Mouse (Mus musculus): ENCODE results near the gene Clmp. TPM values are rescaled to one million over a fixed set of nuclear protein-coding genes. Genes with fewer than 3 reads are reported as not detected.

The Clmp gene
- not detected in 2 replicates for polyA plus RNA-seq (2012)

DNA sequence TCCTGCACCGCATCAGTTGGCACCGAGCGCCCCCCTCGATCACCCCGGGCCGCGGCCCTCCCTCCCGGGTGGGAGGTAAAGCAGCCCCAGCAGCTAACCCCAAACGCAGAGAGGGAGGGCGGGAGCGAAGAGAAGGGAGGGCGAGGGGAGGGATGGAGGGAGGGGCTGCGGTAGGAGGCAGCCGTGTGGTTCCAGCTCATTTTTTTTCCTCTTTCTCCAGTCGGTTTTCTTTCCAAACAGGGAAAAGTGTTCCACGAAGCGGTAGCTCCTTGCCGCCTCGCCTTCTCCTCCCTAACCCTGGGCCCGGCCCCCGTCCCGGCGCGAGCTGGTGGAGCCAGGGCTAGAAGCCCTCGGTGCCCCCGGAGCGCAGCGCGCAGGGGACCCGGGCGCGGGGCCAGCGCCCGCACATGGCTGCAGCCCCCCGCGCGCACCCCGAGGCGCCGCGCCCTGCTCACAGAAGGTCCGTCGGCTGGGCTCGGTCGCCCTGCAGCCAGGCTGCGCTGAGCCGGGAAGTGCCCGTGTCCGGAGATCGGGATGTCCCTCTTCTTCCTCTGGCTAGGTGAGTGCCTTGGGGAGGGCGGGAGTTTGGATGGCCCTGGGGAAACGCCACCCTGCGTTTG is at the start of gene Clmp:
TSS of gene Clmp (plus strand) at position 162 of the 620 bp plus-strand sequence.
- no peak for TF ChIP-seq GATA1 (IDR thresholded peaks at IDR 0.05; ENCODE audit: low read length)

DNA sequence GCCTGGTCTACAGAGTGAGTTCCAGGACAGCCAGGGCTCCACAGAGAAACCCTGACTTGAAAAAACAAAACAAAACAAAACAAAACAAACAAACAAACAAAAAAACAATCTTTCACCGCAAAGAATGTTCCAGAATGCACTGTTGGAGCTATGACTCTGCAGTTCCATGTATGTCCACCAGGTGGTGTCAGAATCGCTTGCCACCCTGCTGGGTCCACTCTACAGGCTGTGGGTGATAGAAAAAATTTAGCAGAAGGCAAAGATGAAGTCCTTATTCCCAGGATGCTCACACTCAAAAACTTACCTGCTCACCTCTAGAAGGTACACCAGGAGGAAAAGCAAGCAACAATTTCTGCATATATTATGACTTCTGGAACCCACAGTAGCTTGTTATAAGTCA is 49.7 kb upstream of the Clmp start:
- TF ChIP-seq GATA1 (IDR thresholded peaks at IDR 0.05; ENCODE audit: low read length) = no peak

DNA sequence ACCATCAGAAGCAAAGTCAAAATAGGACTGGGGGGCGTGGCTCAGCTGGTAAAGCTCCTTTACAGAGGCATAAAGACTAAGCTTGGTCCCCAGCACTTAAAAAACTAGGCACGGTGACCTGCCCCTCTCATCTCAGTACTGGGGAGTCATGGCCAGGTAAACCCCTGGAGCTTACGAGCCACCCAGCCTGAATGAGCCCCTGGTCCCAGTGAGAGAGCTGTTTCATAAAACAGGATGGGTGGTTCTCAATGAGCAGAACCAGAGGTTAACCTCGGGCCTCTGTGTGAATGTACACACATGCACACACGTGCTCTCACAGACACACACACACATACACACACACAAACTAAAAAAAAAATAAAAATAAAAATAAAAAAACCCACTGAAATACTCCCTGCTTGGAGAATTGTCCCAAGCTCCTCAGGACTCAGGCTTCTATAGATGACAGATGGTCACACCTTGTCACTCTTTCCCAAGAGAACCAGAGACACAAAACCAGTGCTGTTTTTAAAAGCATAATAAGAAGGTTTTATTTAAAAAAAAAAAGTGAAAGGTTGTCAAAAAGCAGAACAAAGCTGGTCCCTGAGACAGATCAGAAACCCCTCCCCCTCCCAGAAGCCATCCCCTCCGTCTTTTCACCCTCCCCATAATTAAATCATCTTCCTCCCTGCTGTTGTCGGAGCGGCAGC is 47.9 kb upstream of the Clmp start:
- TF ChIP-seq GATA1 (IDR thresholded peaks at IDR 0.05; ENCODE audit: low read length) = no peak

DNA sequence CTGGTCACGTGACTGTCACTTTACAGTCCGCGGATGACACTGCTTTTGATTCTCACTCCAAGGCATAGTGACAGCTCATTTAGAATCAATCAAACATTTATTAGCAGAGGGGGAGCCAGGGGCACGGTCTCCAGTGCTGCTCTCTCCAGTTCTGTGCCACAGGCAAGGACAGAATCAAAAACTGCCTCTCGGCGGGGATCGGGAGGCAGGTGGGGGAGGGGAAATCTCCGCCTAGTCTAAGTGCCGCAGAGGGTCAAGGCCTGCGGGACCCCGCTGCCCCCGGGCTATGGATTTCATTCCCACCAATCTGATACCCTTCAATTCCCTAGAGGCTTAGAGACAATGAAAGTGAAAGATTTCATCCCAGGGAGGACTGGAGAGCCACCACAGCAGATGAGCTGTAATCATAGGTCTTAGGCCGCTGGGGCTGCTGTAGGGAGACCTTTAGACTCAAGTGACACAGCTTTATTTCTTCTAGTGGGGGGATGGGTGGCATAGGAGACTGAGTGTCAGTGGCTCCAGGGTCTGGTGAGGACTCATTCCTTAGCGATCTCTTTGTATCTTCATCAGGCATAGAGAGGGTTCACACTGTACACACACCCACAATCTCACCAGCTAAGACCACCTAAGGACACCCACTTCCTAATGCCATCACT is 47.2 kb upstream of the Clmp start:
- TF ChIP-seq GATA1 (IDR thresholded peaks at IDR 0.05; ENCODE audit: low read length) = no peak

DNA sequence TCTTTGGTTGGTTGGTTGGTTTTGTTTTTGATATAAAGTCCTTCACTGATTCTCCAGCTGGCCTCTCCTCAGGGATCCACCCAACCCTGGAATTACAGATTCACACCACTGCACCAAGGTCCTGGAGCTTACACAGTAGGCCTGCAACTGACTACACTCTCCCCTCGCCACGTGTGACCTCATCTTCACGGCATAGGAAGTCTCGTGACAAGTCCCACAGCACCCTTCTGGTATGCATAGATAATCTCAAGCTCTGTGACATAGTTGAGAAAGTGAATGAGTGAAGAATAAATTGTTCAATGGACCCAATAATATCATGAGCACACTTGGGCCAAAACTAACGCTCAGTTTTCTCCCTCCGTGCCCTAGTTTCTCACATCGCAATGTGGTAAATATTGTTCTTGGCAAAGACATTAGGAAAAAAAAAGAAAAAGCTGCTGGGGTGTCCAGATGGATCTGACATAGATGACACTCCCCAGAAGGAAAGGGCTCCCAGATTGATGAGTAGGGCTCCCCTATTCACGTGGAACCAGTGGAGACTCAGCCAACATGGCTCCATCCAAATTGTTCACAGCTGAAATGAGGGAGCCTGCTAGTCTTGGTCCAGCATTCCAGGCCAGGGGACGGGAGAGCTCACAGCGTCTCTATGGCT is 46.1 kb upstream of the Clmp start:
- no peak for TF ChIP-seq GATA1 (IDR thresholded peaks at IDR 0.05; ENCODE audit: low read length)

DNA sequence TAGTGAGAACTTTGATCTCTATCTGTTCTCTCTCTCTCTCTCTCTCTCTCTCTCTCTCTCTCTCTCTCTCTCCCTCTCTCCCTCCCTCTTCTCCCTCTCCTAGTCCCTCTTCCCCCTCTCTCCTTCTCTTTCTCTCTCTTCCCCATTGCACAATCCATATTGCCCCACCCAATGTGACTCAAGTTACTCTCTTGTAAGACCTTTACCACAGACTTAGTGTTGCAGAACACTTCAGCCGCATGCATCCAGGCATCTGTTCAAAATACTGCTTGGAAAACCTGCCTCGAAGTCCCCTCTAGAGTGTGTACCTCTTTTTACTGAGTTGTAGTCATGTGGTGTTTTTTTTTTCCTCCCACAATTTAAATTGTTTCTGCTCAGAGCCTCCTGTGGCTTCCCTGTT is 44.4 kb upstream of the Clmp start:
- no peak for TF ChIP-seq GATA1 (IDR thresholded peaks at IDR 0.05; ENCODE audit: low read length)

DNA sequence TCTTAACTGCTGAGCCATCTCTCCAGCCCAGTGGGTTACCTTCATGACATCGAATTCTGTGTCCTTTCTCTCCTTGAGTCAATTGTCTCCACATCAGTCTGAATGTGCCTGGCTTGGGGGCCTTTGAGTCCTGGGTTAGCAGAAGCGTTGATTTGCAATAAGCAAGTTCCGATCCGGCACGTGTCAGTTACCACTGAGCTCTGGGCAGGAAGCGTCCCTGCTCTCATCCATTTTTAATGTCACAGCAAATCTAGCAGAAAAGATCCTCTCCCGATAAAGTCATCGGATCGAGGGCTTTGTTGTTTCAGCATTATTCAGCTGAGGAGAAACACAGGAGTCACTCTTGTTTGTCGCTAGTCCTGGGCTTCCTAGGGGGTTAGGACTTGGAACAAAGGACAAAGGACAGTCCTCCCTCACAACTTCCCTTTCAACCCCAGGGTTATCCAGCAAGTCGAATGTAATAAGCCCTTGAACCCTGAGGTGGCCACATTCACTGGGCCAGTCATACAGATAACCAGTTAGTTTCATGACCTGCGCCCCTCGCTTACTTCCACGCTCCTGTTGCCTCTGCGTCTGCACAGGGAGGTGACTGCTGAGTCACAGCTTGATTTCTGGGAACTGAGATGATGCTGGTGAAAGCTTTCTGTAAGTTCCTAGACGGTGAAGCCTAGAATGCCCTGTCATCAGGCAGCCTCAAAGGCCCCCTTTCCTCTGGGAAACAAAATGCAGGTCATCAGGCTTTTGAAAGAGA is 43.1 kb upstream of the Clmp start:
- no peak for TF ChIP-seq GATA1 (IDR thresholded peaks at IDR 0.05; ENCODE audit: low read length)

DNA sequence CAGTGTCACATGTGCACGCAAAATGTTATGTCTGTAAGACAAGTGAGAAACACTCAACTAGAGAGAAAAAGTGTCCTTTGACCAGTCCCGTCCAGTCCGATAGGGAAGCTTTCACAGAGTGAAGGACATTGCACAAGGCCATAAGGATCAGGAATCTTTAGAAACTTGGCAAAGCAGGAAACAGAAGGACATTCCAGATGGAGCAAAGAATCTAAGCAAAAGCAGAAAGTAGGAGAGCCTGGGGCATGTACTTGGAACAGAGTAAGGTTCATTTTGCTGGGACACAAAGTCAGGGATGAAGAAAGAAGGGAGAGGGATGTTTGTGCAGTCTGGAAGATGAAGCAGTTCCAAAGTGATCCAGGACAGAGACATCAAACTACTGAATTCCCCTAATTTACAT is 36.3 kb upstream of the Clmp start:
- no peak for TF ChIP-seq GATA1 (IDR thresholded peaks at IDR 0.05; ENCODE audit: low read length)

DNA sequence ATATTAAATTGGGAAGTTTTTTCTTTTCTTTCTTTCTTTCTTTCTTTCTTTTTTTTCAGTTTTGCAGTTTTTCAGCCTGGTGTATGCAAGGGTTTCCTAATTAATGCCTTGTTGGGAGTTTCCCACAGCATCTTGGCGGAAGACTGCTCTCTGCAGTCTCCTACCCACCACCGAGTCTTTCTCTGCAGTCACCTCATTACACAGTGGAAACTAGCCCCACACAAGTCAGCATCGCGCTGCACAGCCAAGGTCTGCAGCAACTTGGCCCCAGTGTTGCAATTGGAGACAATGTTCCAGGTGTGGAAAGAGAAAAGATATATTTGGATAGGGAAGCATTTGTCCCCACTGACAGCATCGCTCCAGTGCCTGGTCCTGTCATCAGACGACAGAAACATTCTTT is 35.8 kb upstream of the Clmp start:
- no peak for TF ChIP-seq GATA1 (IDR thresholded peaks at IDR 0.05; ENCODE audit: low read length)

DNA sequence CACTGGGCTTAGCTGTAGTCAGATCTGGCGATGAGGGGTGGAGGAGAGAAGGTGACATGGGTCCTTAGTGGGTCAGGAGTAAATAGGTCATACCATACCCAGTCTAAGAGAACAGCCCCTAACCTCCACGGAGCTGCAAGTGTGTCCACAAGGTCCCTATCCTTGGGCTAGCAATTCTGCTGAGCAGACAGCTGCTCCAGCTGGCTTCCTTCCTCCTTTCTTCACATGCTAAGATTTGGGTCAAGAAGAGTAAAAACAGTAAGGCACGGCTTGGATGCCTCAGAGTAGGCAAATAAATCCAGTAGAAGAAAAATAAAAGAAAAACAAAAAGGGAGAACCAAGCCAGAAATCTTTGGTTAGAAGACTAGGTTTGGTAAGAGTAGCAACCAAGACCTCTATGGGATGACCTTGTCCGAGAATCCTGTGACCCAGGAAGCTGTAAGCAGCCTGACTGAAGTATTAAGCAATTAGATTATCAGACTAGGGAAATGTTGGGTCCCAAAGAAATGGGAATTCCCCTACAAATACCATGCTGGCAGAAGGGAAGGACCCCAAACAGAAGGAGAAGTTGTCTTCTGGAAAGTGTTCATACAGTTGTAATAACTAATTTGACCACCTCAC is 34.4 kb upstream of the Clmp start:
- no peak for TF ChIP-seq GATA1 (IDR thresholded peaks at IDR 0.05; ENCODE audit: low read length)

DNA sequence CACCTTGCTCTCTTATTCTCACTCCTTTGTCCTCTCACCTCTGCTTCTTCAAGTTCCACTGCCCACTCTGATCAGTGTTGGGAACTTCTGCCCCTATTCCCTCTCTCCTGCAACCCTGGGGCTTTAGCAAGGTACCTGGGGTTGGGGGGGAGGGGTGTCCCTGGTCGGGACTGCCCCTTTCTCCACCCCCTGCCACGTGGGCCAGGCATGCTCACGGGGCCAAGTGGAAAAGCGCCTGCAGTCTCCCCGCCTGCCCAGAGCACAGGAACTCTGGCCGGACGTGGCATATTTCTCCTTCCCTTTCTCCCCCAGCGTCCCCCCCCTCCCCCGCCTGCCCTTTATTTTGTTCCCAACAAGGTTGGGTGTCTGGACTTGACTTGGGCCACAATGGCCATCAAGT is 33.0 kb upstream of the Clmp start:
- TF ChIP-seq GATA1 (IDR thresholded peaks at IDR 0.05; ENCODE audit: low read length) = no peak

DNA sequence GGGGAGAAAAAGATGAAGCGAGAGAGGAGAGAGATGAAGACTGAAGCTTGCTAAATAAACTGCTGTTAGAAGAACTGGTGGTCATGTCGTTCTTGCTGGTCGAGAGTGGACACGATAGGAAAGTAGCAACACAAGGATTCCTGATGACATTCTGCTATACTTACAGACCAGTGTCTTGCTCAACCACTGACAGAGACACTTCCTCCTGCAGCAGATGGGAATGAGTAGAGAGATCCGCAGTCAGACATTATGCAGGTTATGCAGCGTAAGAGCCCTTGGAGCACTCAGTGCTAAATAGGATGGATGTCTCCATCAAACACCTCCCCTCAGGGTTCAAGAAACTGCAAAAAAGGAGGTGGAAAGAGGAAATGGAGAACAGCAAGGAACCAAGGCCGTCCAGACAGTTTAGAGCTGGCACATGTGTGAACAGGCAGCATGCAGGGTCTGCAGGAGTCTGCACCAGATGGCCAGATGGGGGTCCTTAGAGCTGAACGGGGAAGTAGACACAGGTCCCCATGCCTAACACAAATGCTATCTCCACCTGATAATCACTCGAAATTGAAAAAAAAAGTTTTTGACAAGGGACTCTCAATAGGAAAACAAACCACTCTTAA is 19.5 kb upstream of the Clmp start:
- no peak for TF ChIP-seq GATA1 (IDR thresholded peaks at IDR 0.05; ENCODE audit: low read length)

DNA sequence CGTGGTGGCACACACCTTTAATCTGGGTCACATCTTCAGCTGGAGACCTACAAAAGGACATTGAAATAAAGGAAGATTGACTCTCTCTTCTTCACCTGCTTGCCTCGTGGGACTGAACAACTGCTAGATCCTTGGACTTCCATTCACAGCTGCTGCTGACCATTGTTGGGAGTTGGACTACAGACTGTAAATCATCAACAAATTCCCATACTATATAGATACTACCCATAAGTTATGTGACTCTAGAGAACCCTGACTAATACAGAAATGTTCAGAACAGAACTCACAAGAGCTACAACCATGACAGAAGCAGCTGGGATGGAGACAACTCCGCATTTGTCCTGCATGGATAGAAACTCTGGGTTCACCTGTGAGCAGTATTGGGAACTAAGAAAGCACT is 15.4 kb upstream of the Clmp start, which contains the start of gene Gm21915:
TSS of gene Gm21915 (plus strand) at position 301 of the 400 bp plus-strand sequence.
- TF ChIP-seq GATA1 (IDR thresholded peaks at IDR 0.05; ENCODE audit: low read length) = no peak

DNA sequence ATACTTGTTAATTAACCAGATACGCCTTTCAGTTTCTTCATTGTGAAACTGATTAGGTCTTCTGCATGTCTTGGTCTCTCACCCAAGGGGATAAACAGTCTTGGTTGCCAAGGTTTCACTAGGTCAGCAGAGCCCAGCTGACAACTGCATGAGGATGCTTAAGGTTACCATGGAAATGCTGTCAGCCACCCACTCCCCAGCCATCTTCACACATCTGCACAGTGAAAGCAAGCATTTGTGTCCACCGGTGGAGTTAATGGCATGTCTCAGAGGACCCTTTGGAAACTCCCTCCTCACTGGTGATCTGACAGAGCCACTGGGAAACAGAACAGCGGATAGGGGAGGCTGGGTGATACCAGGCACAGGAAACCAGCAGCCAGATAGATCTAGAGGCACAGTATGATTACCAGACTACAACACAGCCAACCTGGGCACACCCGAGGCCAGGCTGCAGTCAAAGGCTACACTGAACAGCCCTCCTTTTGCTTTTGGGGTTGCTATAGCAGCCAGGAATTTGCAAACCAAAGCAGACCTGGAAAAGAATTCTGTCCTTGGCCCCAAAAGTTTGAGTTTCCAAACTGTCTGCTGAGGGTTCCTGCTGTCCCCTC is 14.3 kb upstream of the Clmp start:
- no peak for TF ChIP-seq GATA1 (IDR thresholded peaks at IDR 0.05; ENCODE audit: low read length)

Measured in G1E-ER4 (cell line).